Mouse (Mus musculus) large intestine, adult 2 months (tissue): ENCODE results near the gene Fuom. TPM values are rescaled to one million over a fixed set of nuclear protein-coding genes. Genes with fewer than 3 reads are reported as not detected.
"Not testable (repeated sequence)": the region's sequence is repeated elsewhere in the genome, so short reads cannot be mapped to it uniquely, and the experiment has no call there.

Experiments
- DNase-seq: peaks from one replicate; pipeline ENCODE4 v3.0.0-alpha.2; 2012; ENCODE audit warnings: low read depth, low spot score
- WGBS: fragments of 180-500 bp; shearing (Covaris S2); methylation state at CpG from one replicate; pipeline ENCODE4 v1.1.7; 2018; 5-methylcytosine and 5-hydroxymethylcytosine counted together
- polyA plus RNA-seq: library from polyadenylated mRNA; depleted of rRNA; stranded (reverse); fragments of >200 nt; gene quantifications from 2 replicates; pipeline ENCODE4 v1.2.3, GENCODE M21; 2012; rRNA removed

The Fuom gene
- polyA plus RNA-seq, result 105 and 121 TPM in 2 replicates

GRCm38 (mm10) chr7:140101993-140102860 is at the start of gene Fuom:
Fuom (minus strand) TSS chr7:140102441.
- WGBS, result 1% methylated on average over 30 of the region's 30 CpGs
- DNase-seq, result no peak

- DNase-seq, result no peak
- WGBS, result 86% methylated on average over 4 of the region's 4 CpGs
Measured at GRCm38 (mm10) chr7:140144550-140144949, 42.3 kb upstream of the Fuom start.

GRCm38 (mm10) chr7:140141350-140141749 is 39.1 kb upstream of the Fuom start:
- no peak for DNase-seq
- WGBS, result 3% methylated on average over 14 of the region's 14 CpGs

GRCm38 (mm10) chr7:140138021-140138310 is 35.7 kb upstream of the Fuom start:
- 0% methylated on average over 8 of the region's 8 CpGs for WGBS
- DNase-seq, result no peak

GRCm38 (mm10) chr7:140137135-140138020 is 35.1 kb upstream of the Fuom start, which contains the start of gene Mtg1:
Mtg1 (plus strand) TSS chr7:140137564.
- WGBS, result 2% methylated on average over 39 of the region's 39 CpGs
- DNase-seq, result peak; percentile 75

- DNase-seq, result no peak
- WGBS, result 85% methylated on average over 5 of the region's 5 CpGs
Measured at GRCm38 (mm10) chr7:140135106-140135770, 33.0 kb upstream of the Fuom start.

GRCm38 (mm10) chr7:140134033-140134432 is 31.8 kb upstream of the Fuom start:
- not testable (repeated sequence) for DNase-seq
- WGBS, result 91% methylated on average over 7 of the region's 7 CpGs

GRCm38 (mm10) chr7:140132184-140132583 is 29.9 kb upstream of the Fuom start:
- WGBS, result 86% methylated on average over 7 of the region's 7 CpGs

GRCm38 (mm10) chr7:140127911-140128310 is 25.7 kb upstream of the Fuom start:
- no peak for DNase-seq
- WGBS, result 79% methylated on average over 2 of the region's 2 CpGs

More at GRCm38 (mm10) chr7:140132184-140132583, 29.9 kb upstream of the Fuom start:
- DNase-seq, result not testable (repeated sequence)

GRCm38 (mm10) chr7:140126934-140127333 is 24.7 kb upstream of the Fuom start:
- DNase-seq, result no peak
- WGBS, result 64% methylated on average over 3 of the region's 3 CpGs

GRCm38 (mm10) chr7:140126022-140126350 is 23.7 kb upstream of the Fuom start:
- no peak for DNase-seq
- whole genome bisulfite sequencing, result 5% methylated on average over 5 of the region's 5 CpGs

GRCm38 (mm10) chr7:140125278-140126021 is 23.2 kb upstream of the Fuom start:
- 1% methylated on average over 40 of the region's 40 CpGs for WGBS
- DNase-seq, result peak; percentile 70

- DNase-seq, result no peak
- 98% methylated on average over 1 of the region's 1 CpGs for WGBS
Measured at GRCm38 (mm10) chr7:140124382-140124781, 22.1 kb upstream of the Fuom start.

- peak; percentile 51 for DNase-seq
- 20% methylated on average over 4 of the region's 4 CpGs for WGBS
Measured at GRCm38 (mm10) chr7:140122765-140123164, 20.5 kb upstream of the Fuom start.

- no peak for DNase-seq
- WGBS, result 80% methylated on average over 13 of the region's 13 CpGs
Measured at GRCm38 (mm10) chr7:140121338-140121910, 19.2 kb upstream of the Fuom start.

GRCm38 (mm10) chr7:140120484-140120883 is 18.2 kb upstream of the Fuom start:
- WGBS, result 92% methylated on average over 2 of the region's 2 CpGs

GRCm38 (mm10) chr7:140116329-140117054 is 14.3 kb upstream of the Fuom start, which contains the start of gene Echs1:
Echs1 (minus strand) TSS chr7:140116476.
- peak; percentile 81 for DNase-seq
- 3% methylated on average over 28 of the region's 28 CpGs for WGBS

More at GRCm38 (mm10) chr7:140120484-140120883, 18.2 kb upstream of the Fuom start:
- no peak for DNase-seq
